Mouse (Mus musculus): ENCODE results near the gene Tcte2.

DNA sequence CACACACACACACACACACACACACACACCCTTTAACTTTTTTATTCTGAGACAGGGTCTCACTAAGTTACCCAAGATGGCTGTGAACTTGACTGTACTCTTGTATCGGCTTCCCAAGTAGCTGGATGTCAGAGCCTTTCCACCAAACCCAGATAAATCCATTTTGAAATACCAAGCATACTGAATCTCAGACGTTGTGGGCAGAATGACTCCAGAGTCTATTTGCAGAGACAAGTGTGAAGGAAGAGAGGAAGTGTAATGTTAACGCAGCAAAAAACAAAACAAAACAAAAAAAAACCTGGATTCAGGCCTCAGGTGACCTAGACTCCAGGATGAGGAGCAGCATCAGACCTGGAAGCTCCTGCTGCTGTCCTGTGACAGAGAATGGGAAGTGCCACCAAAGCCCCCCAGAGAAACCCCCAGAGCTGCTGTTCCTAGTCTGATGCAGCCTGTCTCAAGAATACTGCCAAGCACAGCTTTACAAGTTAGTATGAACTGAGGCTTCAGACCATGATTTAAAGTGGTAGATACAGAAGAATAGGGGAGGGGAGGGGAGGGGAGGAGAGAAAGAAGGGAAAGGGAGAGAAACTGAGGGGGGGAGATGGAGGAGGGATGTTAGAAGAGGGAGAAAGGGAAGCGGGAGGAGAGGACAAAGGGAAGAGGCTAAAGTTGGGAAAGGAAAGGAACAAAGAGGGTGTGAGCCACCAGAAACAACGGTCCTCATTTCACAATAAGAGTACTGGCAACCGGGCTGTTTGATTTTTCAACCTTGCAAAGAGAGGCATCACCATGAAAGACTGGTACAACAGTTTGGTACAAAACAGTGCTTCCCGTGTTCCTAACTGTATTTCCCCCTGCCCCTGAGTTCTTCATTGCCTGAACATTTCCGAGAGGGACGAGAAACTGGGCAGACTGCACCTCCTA lies 84.1 kb downstream of the Tcte2 start:
- TF ChIP-seq CTCF (IDR thresholded peaks at IDR 0.05; ENCODE audit: extremely low read depth, insufficient read depth, low read length) (no peak), POLR2A (IDR thresholded peaks at IDR 0.05; ENCODE audit: extremely low read depth, insufficient read depth, low read length) (no peak)
